Mouse (Mus musculus) yolk sac, embryonic 10.5 days (tissue): ENCODE results near the gene D130052B06Rik.

Experiments
- DNase-seq: peaks from one replicate; pipeline ENCODE4 v3.0.0-alpha.2; 2017; ENCODE audit warnings: low spot score

The D130052B06Rik gene

DNA sequence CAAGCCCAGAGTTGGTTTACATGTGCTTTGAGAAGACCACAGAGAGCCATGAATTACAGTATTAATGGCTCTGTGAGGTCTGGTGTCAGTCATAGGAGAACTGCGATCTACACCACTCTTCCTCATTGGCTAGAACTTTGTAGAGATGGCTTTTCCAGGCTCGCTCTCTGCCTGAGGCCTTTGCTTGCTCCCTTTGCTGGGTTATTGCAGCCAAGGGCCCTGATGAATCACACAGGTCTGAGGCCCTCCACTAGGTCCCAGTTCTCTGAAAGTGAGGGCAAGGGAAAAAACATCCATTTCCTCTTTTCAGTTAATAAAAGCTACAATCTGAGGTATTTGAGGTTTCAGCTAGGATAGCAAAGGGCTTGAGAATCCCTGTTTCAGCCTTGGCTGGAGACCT, 64.5 kb downstream of the D130052B06Rik start:
- no peak for DNase-seq

DNA sequence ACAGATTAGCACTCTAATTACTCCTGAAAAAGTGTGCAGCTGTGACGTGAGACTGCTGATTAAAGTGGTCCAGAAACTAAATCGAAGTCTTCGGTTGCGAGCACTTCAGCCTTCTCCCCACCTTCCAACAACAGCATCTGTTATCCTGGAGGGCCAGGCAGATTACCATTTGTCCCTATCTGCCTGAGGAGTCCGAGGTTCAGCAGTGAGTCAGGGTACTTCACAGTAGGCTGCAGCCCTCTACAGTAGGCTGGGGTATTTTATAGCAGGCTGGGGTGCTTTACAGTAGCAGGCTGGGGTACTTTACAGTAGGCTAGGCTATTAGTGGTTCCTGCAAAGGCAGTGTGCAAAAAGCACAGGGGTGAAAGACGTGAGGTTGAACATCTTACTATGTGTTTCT, 69.3 kb downstream of the D130052B06Rik start:
- no peak for DNase-seq

GRCm38 (mm10) chr11:33670105-33670965, 71.2 kb downstream of the D130052B06Rik start:
- DNase-seq = no peak
